Mouse (Mus musculus) hematopoietic stem cell, adult 5-6 weeks (primary cell): ENCODE data around the gene Zfp428. TPM values are rescaled to one million over a fixed set of nuclear protein-coding genes. Genes with fewer than 3 reads are reported as not detected.

Experiments
- ATAC-seq, 2 experiments: fragments of 125-278 bp in 1 of 2; replicated peaks in 1 of 2; 2 replicates each; pipeline ENCODE4 v1.8.0; 2016 to 2017; ENCODE audit warnings: inconsistent platforms in 2 of 2, mild to moderate bottlenecking in 2 of 2, moderate number of reproducible peaks in 2 of 2, low read depth in 1 of 2, moderate TSS enrichment in 1 of 2; ENCODE audit not compliant: low FRiP score in 2 of 2, poor library complexity in 2 of 2, severe bottlenecking in 2 of 2, insufficient read depth in 1 of 2, low TSS enrichment in 1 of 2
- total RNA-seq: library from RNA; stranded (forward); fragments of 172-1452, 232-1000 nt; gene quantifications from 2 replicates; pipeline ENCODE4 v1.2.3, GENCODE M21; 2017

The Zfp428 gene
- total RNA-seq, 1 experiment from 2014 or later, result 1.1 TPM

DNA sequence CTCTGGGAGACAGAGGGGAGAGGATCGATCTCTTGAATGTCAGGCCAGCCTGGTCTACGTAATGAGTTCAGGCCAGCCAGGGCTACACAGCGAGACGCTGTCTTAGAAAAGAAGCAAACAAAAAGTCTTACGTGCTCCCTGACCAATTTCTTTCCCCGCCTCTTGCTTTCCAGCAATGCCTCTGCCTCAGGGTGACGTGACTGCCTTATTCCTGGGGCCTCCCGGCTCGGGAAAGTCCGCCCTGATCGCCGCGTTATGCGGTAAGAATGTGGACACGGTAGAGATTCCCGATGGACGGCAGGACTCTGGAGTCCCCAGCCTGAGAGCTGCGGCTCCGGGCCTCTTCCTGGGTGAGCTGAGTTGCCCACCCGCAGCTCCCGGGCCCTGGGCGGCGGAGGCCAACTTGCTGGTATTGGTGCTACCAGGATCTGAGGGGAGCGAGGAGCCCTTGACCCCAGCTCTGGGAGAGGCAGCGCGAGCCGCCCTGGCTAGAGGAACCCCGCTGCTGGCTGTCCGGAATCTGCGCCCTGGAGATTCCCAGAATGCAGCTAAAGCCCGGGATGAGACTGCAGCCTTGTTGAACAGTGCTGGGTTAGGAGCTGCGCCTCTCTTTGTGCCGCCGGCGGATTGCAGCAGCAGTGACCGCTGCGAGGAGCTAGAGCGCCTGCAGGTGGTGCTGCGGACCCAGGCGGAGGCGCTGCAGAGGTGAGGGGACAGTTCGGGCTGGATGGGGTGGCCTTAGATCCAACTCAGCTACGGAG, 24.6 kb downstream of the Zfp428 start:
- ATAC-seq, result peak; percentile 62 to 64

DNA sequence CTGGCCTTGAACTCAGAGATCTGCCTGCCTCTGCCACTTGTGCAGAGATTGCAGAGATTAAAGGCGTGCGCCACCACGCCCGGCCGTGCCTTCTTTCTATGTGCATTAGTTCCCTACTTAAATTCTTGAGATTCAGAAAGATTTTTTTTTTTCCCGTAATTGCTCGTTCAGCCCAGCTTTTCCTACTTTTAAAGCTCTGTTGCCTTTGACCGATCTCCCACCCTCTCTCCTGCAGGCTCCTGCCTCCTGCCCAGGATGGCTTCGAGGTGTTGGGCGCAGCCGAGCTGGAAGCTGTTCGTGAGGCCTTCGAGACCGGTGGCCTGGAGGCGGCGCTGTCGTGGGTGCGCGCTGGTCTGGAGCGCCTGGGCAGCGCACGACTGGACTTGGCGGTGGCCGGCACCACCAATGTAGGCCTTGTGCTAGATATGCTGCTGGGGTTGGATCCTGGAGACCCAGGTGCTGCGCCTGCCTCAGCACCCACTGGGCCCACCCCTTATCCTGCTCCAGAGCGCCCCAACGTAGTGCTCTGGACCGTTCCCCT, 26.3 kb downstream of the Zfp428 start:
- no peak for ATAC-seq

- no peak for ATAC-seq
These were observed 27.0 kb downstream of the Zfp428 start for GRCm38 (mm10) chr7:24533806-24534205.

DNA sequence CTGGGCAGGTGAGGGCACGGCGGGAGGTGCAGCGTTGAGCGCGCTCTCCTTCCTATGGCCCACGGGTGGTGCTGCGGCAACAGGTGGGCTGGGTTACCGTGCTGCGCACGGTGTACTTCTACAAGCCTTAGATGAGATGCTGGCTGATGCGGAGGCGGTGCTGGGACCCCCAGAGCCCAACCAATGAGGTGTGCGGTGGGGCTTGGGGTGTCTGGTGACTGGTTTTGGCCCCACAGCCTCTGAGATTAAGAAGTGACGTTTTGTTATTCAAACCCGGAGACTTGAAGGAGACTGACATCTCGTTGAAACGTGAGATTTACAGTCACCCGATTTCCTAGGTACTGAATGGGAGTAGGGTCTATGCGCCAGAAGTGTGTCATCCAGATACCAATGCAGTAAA, 27.5 kb downstream of the Zfp428 start:
- no peak for ATAC-seq

GRCm38 (mm10) chr7:24537081-24537480, 30.3 kb downstream of the Zfp428 start:
- no peak for ATAC-seq

DNA sequence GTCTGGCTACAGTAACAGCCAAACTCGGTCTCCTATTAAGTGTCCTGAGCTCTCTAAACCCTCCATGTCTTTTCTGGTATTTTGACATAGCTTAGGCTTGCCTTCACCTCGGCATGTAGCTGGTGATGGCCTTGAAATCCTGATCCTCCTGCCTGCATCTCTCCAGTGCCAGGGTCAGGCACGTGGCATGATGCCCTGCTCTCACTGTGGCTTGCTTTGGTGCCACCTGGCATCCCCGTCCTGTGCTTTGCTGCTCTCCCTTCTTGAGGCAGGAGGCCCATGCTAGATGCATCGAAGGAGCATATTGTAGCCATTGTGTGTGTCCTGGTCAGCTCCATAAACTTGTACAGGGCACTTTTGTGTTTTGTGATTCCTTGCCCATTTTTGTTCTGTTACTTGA, 30.8 kb downstream of the Zfp428 start:
- ATAC-seq, result no peak

- ATAC-seq, result no peak
These were observed 31.3 kb downstream of the Zfp428 start for GRCm38 (mm10) chr7:24538154-24538553.

GRCm38 (mm10) chr7:24538701-24539100, 31.9 kb downstream of the Zfp428 start:
- no peak for ATAC-seq

- ATAC-seq, result no peak
These were observed 32.9 kb downstream of the Zfp428 start for GRCm38 (mm10) chr7:24539686-24540085.

DNA sequence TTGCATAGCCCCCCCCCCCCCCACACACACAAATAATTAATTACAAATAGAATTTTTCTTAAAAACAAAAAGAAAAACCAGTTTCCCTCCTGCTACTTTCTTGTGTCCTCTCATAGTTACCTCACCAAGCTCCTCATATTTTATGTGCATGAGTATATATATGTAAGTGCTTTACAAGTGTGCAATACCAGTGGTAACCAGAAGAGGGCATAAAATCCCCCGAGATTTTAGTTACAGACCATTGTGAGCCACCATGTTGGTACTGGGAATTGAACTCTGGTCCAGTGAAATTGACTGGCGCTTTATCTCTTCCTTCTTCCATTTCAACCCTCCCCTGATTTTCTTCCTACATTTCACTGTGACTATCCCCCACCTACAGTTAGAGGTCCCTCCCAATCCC, 37.7 kb downstream of the Zfp428 start:
- ATAC-seq, result no peak

- no peak; a peak in 1 of 4 replicates for ATAC-seq
These were observed 39.3 kb downstream of the Zfp428 start, which contains the start of the genes Pinlyp and Xrcc1 for GRCm38 (mm10) chr7:24546068-24546614. TSS of gene Pinlyp (minus strand) at chr7:24546118. TSS of gene Xrcc1 (plus strand) at chr7:24546289.

DNA sequence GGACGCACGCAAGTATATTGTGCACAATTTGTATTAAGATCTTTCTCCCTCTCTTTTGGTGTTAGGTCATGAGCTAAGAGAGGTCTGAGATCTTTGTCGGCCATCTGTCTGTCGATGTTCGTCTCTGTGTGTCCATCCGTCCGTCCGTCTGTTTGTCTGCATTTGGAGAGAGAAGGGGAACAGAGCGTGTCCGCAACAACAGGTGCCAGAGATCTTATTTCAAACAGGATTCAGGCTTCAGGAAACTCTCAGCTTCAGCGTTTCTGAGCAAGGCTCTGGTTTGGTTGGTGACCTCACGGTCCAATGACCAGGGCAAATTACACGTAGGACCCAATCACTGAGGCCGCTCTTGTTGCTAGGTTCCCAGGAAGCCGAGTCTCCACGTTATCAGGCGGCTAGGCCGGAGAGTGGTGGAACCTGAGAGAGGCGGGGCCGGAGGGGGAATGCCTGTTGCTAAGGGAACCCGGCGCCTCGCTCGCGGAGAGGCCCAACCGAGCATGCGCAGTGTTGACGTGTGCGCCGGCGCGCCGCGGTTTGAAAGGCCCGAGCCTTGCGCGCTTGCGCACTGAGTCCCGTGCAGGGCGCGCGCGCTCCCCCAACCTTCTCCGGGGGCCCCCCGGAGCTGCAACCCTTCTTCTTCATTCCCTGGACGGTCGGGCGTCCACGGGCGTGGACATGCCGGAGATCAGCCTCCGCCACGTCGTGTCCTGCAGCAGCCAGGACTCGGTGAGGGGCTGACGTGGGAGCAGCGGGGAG, 40.0 kb downstream of the Zfp428 start:
- peak; percentile 99 to 100 for ATAC-seq

GRCm38 (mm10) chr7:24547534-24548036, 40.8 kb downstream of the Zfp428 start:
- ATAC-seq, result no peak

- peak in 1 of 2 experiments; percentile 32; a peak in 1 of 4 replicates for ATAC-seq
These were observed 45.4 kb downstream of the Zfp428 start for GRCm38 (mm10) chr7:24551985-24552759.

DNA sequence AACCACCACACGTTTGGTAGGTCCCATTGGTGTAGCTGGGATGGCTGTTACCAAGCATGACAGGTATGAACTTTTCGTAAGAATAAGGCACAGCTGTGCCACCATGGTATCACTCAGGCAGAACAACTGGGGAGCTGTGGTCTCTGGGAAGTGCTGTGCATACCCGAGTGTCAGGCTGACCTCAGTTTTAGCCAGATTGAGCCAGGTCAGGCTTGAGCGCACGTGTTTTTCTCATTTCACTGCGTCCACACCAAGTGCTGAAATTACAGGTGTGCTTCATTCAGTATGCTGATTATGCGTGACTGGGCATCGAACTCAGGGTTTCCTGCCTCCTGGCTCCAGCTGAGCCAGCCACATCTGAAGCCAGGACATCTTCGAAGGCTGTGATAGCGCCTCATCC, 49.0 kb downstream of the Zfp428 start:
- no peak for ATAC-seq

- no peak for ATAC-seq
These were observed 54.6 kb downstream of the Zfp428 start for GRCm38 (mm10) chr7:24561450-24561849.

- ATAC-seq, result no peak
These were observed 56.5 kb downstream of the Zfp428 start for GRCm38 (mm10) chr7:24563191-24563836.
